Mouse (Mus musculus) lung, embryonic 16.5 days (tissue): Measurements from ENCODE around the gene Trub1. TPM values are rescaled to one million over a fixed set of nuclear protein-coding genes. Genes with fewer than 3 reads are reported as not detected.

Experiments
- ATAC-seq: fragments of 200-750 bp; cut with Nextera tagmentation; 2 replicates; pipeline ENCODE4 v1.8.0; 2017; ENCODE audit warnings: low read depth, mild to moderate bottlenecking, moderate library complexity
- H3K27ac ChIP-seq: fragments of 300-500 bp; sonication (generic); 2 replicates; pipeline ENCODE4 v1.5.1; 2014; ENCODE audit warnings: mild to moderate bottlenecking, control low read depth, low read length
- H3K27me3 ChIP-seq: fragments of 300-500 bp; sonication (generic); 2 replicates; pipeline ENCODE4 v1.6.1; 2014; ENCODE audit warnings: low read depth, low read length, mixed read lengths; ENCODE audit not compliant: control insufficient read depth, insufficient read depth
- H3K36me3 ChIP-seq: fragments of 300-500 bp; sonication (generic); 2 replicates; pipeline ENCODE4 v1.6.1; 2014; ENCODE audit warnings: low read length; ENCODE audit not compliant: control insufficient read depth, insufficient read depth
- H3K4me1 ChIP-seq: fragments of 300-500 bp; sonication (generic); replicated peaks from 2 replicates; pipeline ENCODE4 v1.6.1; 2014; ENCODE audit warnings: low read length, mixed read lengths; ENCODE audit not compliant: control insufficient read depth, insufficient read depth
- H3K4me2 ChIP-seq: fragments of 300-500 bp; sonication (generic); 2 replicates; pipeline ENCODE4 v1.6.1; 2014; ENCODE audit warnings: low read depth, low read length, control low read depth
- H3K4me3 ChIP-seq: fragments of 300-500 bp; sonication (generic); 2 replicates; pipeline ENCODE4 v1.5.1; 2014; ENCODE audit warnings: mild to moderate bottlenecking, low read length, control low read depth
- H3K9ac ChIP-seq: fragments of 300-500 bp; sonication (generic); 2 replicates; pipeline ENCODE4 v1.6.1; 2014; ENCODE audit warnings: low read length, control low read depth
- H3K9me3 ChIP-seq: fragments of 300-500 bp; sonication (generic); 2 replicates; pipeline ENCODE4 v1.6.1; 2016; ENCODE audit warnings: low read length; ENCODE audit not compliant: control insufficient read depth
- WGBS: fragments of 180-500 bp; shearing (Covaris S2); extraction: QIAGEN DNeasy Blood & Tissue Kit; methylation state at CpG from one replicate; pipeline ENCODE4 v1.1.7; 2014; 5-methylcytosine and 5-hydroxymethylcytosine counted together
- polyA plus RNA-seq: library from polyadenylated mRNA; unstranded; fragments of >200 nt; fragmentation: Nextera tagmentation; extraction: Ambion mirVana; gene quantifications from 2 replicates; pipeline ENCODE4 v1.2.1, GENCODE M21; 2015

The Trub1 gene
- polyA plus RNA-seq, 1 experiment from 2014 or later: 21.4 TPM

GRCm38 (mm10) chr19:57521721-57522120 lies 69.0 kb downstream of the Trub1 start:
- Histone ChIP-seq H3K4me3 (no peak overlapping the region), H3K4me1 (no peaks in the 10 kb centered on the region), H3K36me3 (no peaks in the 10 kb centered on the region), H3K27me3 (no peaks in the 10 kb centered on the region), H3K9ac (no peak overlapping the region), H3K27ac (no peak overlapping the region), H3K4me2 (no peak overlapping the region), H3K9me3 (no peaks in the 10 kb centered on the region)
- no peak for ATAC-seq

- no peak for ATAC-seq
- 69% methylated on average over 17 of the region's 17 CpGs for WGBS
- no peak overlapping the region for H3K4me2 ChIP-seq
Observed at GRCm38 (mm10) chr19:57523363-57523762, 70.7 kb downstream of the Trub1 start.

GRCm38 (mm10) chr19:57525693-57526092 lies 73.0 kb downstream of the Trub1 start:
- H3K9me3 ChIP-seq: no peaks in the 10 kb centered on the region
- ATAC-seq: no peak
- 75% methylated on average over 2 of the region's 2 CpGs for WGBS
- H3K4me3 ChIP-seq: no peak overlapping the region
- no peak overlapping the region for H3K4me2 ChIP-seq
- no peaks in the 10 kb centered on the region for H3K27me3 ChIP-seq
- H3K4me1 ChIP-seq: no peaks in the 10 kb centered on the region
- H3K36me3 ChIP-seq: no peaks in the 10 kb centered on the region
- H3K27ac ChIP-seq: no peak overlapping the region
- H3K9ac ChIP-seq: no peak overlapping the region

More at GRCm38 (mm10) chr19:57523363-57523762, 70.7 kb downstream of the Trub1 start:
- Histone ChIP-seq H3K4me1 (no peaks in the 10 kb centered on the region), H3K27ac (no peak overlapping the region), H3K9me3 (no peaks in the 10 kb centered on the region), H3K4me3 (no peak overlapping the region), H3K36me3 (no peaks in the 10 kb centered on the region), H3K9ac (no peak overlapping the region), H3K27me3 (no peaks in the 10 kb centered on the region)

GRCm38 (mm10) chr19:57530212-57530611 lies 77.5 kb downstream of the Trub1 start:
- H3K4me1 ChIP-seq: no peaks in the 10 kb centered on the region
- no peak overlapping the region for H3K4me3 ChIP-seq
- H3K9me3 ChIP-seq: peaks cover 3% of the 10 kb centered on the region; the same call in 1 of the 2 replicates
- no peak for ATAC-seq
- H3K4me2 ChIP-seq: no peak overlapping the region
- H3K27ac ChIP-seq: no peak overlapping the region
- H3K9ac ChIP-seq: no peak overlapping the region
- no peaks in the 10 kb centered on the region for H3K36me3 ChIP-seq
- WGBS: 66% methylated on average over 4 of the region's 4 CpGs
- H3K27me3 ChIP-seq: no peaks in the 10 kb centered on the region

GRCm38 (mm10) chr19:57534262-57534661 lies 81.5 kb downstream of the Trub1 start:
- H3K36me3 ChIP-seq: no peaks in the 10 kb centered on the region
- no peak overlapping the region for H3K27ac ChIP-seq
- no peak overlapping the region for H3K4me2 ChIP-seq
- no peak for ATAC-seq
- H3K4me1 ChIP-seq: no peaks in the 10 kb centered on the region
- H3K27me3 ChIP-seq: no peaks in the 10 kb centered on the region
- WGBS: 56% methylated on average over 7 of the region's 7 CpGs
- no peak overlapping the region for H3K4me3 ChIP-seq
- no peak overlapping the region for H3K9ac ChIP-seq
- peaks cover 3% of the 10 kb centered on the region; the same call in 1 of the 2 replicates for H3K9me3 ChIP-seq

GRCm38 (mm10) chr19:57536512-57536911 lies 83.8 kb downstream of the Trub1 start:
- Histone ChIP-seq H3K4me1 (no peaks in the 10 kb centered on the region), H3K27ac (no peak overlapping the region), H3K9ac (no peak overlapping the region), H3K4me2 (no peak overlapping the region), H3K4me3 (no peak overlapping the region), H3K9me3 (peaks cover 3% of the 10 kb centered on the region; the same call in 1 of the 2 replicates), H3K36me3 (no peaks in the 10 kb centered on the region), H3K27me3 (no peaks in the 10 kb centered on the region)
- no peak for ATAC-seq
- 56% methylated on average over 5 of the region's 5 CpGs for WGBS

GRCm38 (mm10) chr19:57537510-57538182 lies 84.9 kb downstream of the Trub1 start:
- no peak overlapping the region for H3K4me3 ChIP-seq
- H3K27ac ChIP-seq: no peak overlapping the region
- H3K36me3 ChIP-seq: no peaks in the 10 kb centered on the region
- no peaks in the 10 kb centered on the region for H3K4me1 ChIP-seq
- H3K27me3 ChIP-seq: no peaks in the 10 kb centered on the region
- H3K9ac ChIP-seq: no peak overlapping the region
- no peak for ATAC-seq
- no peak overlapping the region for H3K4me2 ChIP-seq
- WGBS: 63% methylated on average over 7 of the region's 7 CpGs
- H3K9me3 ChIP-seq: peaks cover 3% of the 10 kb centered on the region; the same call in 1 of the 2 replicates

- Histone ChIP-seq H3K4me2 (no peak overlapping the region), H3K9ac (no peak overlapping the region), H3K27ac (no peak overlapping the region), H3K4me3 (no peak overlapping the region), H3K27me3 (no peaks in the 10 kb centered on the region), H3K36me3 (no peaks in the 10 kb centered on the region), H3K4me1 (no peaks in the 10 kb centered on the region), H3K9me3 (no peaks in the 10 kb centered on the region)
- WGBS: 92% methylated on average over 11 of the region's 11 CpGs
- ATAC-seq: no peak
Observed at GRCm38 (mm10) chr19:57540118-57540517, 87.4 kb downstream of the Trub1 start.
